Mouse (Mus musculus) thymus, adult 2 months (tissue): ENCODE measurements around the gene Pcyt1a.

Experiments used
- CTCF ChIP-seq: fragments of 200-500 bp; IDR thresholded peaks from 2 replicates; pipeline ENCODE4 v1.5.1; 2012; ENCODE audit warnings: mild to moderate bottlenecking, control low read depth, low read length, moderate library complexity, borderline replicate concordance; ENCODE audit not compliant: control insufficient read depth, poor library complexity, insufficient read depth; ENCODE audit errors: extremely low read depth
- POLR2A ChIP-seq: fragments of 200-500 bp; IDR thresholded peaks from 2 replicates; pipeline ENCODE4 v1.6.1; 2012; ENCODE audit warnings: mild to moderate bottlenecking, low read length, control low read depth, moderate library complexity; ENCODE audit not compliant: control insufficient read depth, poor library complexity, insufficient read depth; ENCODE audit errors: extremely low read depth

DNA sequence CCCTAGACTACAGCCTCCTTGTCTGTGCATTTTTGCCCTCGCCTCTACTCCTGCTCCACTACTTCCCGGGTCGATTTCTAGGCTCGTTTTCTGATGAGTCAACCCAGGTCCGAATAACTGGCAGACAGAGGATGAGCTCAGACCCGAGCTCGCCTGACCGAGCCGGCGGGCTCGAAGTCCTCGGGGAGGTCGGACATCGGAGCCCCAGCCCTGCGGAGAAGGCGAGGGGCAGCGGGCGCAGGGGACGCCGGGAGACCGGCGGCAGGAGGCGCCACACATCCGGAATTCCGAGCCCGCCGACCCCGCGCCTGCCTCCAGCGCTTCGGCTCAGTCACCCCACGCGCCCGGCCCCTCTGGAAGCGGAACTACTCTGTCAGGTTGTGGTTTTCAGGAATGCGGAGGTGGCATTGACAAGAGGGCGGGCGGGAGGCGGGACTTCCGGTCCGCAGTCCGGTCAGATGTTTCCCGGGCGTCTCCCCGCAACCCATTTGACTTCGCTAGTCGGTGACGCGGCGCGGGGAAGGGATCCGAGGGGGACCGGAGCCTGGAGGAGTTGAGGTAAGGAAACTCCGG is at the start of gene Pcyt1a:
- TF ChIP-seq CTCF (0 out of 2 replicates have a peak, but pooled peaks have one; percentile 57), POLR2A (peak; percentile 22; the same call in 1 of the 2 replicates)
